Mouse (Mus musculus) heart, postnatal 10 days (tissue): Measurements from ENCODE around the gene Prpf8. TPM values are rescaled to one million over a fixed set of nuclear protein-coding genes. Genes with fewer than 3 reads are reported as not detected.
A peak's percentile ranks its signal among the peaks of the same experiment; 100 is the strongest.
"Not testable (repeated sequence)": the region's sequence is repeated elsewhere in the genome, so short reads cannot be mapped to it uniquely, and the experiment has no call there.

Experiments used
- DNase-seq, 2 experiments: peaks; one replicate each; pipeline ENCODE4 v3.0.0; 2021
- intact Hi-C: fragments of 180-260 bp; cut with DNase I; formaldehyde crosslinking; loops from one replicate; pipeline ENCODE4 v1.15.1; 2025
- total RNA-seq, 2 experiments: library from RNA; stranded (reverse); gene quantifications; 2 replicates each; pipeline ENCODE4 v1.2.3; 2021

Prpf8 gene
- 100 to 1,000 TPM; 103 to 109 TPM for total RNA-seq

DNA sequence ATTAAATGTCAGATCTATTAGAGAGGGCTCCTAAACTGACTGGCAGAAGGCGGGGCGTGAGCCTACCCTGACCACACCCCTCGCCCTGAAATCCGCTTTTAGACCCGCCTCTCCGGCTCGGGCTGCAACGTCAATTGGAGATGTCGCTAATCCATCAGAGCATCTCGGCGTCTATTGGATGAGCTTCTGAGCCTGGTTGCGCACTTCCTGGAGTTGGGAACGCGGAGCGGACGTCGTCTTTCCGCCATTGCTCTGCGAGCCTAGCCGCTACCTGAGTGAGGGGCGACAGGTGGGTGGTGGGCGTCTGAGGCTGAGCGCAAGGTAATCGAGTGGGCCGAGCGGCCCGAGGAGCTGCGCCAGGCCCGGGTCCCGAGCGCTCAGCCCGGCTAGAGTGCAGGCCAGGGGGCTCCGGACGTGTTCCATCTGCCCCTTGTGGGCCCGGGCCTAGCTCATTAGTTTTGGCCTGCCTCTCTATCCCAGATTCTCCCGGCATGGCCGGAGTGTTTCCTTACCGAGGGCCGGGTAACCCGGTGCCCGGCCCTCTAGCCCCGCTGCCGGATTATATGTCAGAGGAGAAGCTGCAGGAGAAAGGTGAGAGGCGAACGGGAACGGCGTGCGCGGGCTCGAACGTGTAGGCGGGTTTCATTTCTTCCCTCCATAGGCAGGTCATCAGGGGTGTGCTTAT, at the start of gene Prpf8:
TSS of gene Prpf8 (plus strand) at position 216 of the 685 bp plus-strand sequence.
- intact Hi-C loops: loop anchor here (1.0 kb wide), 1 partner anchor 18 kb away; no protein-coding TSS in a partner anchor
- DNase-seq: peak; percentile 99

DNA sequence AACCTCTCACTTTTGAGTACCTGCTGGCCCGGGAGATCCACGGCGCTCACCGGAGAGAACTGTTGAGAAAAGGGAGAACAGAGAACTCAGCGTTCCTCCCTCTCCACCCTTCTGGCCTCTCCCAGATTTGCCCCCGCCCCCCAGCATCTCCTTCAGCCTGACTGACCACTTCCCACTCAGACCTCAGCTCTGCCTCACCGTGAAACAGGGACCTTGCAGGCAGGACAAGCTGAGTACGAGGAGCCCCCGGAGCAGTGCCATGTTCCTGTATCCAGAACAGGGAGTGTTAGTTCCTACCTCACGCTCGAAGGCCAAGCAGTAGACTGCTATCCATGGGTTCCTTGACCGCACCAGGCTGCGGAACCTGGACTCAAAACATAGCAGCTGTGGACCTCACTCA, 48.4 kb upstream of the Prpf8 start:
- no peak for DNase-seq
- intact Hi-C loops: no loop called here

GRCm38 (mm10) chr11:75438804-75439203, 47.8 kb upstream of the Prpf8 start:
- intact Hi-C loops: no loop called here

GRCm38 (mm10) chr11:75439363-75439762, 47.3 kb upstream of the Prpf8 start, which contains the start of gene Serpinf2:
TSS of gene Serpinf2 (minus strand) at chr11:75439591.
- no peak for DNase-seq
- intact Hi-C loops: no loop called here

More at GRCm38 (mm10) chr11:75438804-75439203, 47.8 kb upstream of the Prpf8 start:
- no peak for DNase-seq

DNA sequence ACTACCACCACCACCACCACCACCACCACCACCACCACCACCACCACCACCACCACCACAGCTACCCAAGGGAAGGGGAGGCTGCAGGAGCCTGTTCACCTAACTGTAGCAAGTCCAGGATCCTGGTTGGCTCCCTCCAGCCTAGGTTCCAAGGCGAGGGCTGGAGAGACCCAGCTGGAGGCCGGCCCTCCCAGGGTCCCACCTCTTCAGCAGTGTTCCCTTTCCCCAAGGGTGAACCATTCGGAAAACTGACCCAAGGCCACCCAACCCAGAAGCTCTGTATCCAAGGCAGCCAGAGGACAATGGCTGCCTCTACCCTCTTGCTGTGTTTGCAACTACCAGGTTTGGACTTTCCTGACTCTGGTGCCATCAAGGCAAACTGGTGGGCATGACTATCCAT, 46.7 kb upstream of the Prpf8 start:
- DNase-seq: no peak
- intact Hi-C loops: no loop called here

DNA sequence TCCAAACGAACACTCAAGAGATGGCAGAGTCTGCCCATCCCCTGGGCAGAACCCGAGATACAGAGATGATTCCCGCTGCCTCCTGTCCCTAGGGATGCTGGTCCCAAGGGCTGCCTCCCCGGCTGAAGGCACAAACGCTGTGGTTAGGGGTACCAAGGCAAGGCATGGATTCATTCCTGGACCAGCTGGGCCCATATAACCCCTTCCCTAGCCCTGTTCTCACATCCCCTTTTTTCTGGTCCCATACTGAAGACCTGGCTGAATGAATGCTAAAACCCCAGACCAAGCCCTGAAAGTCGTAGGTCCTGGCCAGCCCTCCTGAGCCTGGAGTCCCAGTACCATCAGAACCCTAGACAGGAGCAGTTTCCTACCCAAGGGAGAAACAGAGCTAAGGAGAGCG, 45.6 kb upstream of the Prpf8 start:
- no peak for DNase-seq
- intact Hi-C loops: no loop called here

- intact Hi-C loops: no loop called here
- no peak for DNase-seq
These were observed 45.0 kb upstream of the Prpf8 start for GRCm38 (mm10) chr11:75441601-75442000.

- intact Hi-C loops: no loop called here
- DNase-seq: no peak
These were observed 42.9 kb upstream of the Prpf8 start for GRCm38 (mm10) chr11:75443711-75444110.

DNA sequence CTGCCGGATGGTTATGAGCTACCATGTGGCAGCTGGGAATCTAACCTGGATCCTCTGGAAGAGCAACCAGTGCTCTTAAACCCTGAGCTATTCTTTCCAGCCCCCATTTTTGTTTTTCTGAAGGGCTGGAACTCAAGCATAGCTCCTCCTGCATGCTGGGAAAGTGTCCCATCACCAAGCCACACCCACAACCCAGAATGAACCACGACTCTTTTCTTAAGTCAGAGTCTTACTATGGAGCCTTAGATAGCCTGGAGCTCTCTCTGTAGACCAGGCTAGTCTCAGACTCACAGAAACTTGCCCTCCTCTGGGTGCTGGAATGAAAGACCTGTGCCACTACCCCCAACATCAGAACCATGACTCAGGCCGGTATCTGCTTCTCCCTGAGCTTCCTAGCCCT, 38.0 kb upstream of the Prpf8 start:
- no peak for DNase-seq
- intact Hi-C loops: no loop called here

DNA sequence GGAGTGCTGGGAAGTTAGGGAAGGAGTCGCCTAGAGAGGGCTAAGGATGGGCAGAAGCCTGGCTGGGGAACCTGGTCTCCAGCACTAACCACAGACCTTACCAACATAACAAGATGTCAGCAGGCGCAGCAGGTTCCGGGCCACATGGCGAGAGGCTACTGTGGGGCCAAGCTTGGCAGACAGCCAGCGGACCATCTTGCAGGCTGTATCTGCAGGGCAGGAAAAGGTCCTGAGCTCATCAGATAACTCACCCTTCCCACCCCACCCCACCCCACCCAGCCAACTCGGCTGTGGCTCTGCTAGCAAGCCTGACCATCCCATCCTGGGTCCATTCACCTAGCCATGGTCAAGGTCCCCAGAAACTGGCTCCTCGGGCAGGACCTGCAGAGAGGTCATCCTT, 36.9 kb upstream of the Prpf8 start:
- intact Hi-C loops: no loop called here

DNA sequence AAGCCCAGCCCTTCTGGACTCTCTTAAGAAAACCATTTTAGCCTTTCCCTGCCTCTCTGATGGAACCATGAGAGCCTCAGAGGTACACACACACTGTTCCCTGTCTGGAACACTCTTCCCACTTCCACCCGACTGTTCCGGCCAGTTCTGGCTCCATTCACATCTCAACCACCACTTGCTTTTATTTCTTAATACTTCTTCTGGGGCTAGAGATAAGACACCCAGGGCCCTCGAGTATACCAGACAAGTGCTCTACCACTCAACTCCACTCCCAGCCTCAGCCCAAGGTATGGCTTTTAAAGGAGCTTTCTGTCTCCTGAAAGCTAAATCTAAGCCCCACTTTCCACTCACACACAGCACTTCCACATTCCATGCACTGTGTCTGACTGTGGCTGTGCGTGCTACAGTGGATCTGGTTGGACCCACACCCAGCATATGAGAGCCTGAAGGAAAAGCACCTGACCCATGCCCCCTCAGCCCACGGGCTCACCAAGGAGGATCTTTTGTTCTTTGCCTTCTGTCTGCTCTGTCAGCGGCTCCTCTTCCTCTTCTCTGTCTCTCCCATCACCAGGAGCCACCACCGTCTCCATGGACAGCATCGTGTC, 36.2 kb upstream of the Prpf8 start:
- intact Hi-C loops: no loop called here
- no peak for DNase-seq

More for the DNA sequence above, 36.9 kb upstream of the Prpf8 start:
- no peak for DNase-seq

DNA sequence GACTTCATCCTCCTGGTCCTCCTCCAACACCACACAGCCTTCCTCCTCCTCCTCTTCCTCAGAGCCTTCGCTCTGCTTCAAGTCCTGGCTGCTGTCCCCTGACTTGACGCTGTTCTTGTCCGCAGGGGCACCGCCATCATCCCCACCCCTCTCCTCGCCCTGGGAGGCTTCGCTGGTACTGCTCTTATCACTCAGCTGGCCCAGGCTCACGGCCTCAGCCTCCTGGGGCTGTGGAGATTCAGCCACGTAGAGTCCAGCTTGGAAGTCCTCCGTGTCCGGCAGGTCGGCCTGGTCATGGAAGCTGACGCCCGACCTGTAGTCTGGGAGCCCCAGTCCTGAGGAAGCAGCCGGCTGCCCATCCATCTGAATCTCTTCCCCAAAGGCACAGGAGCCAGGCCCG, 35.7 kb upstream of the Prpf8 start:
- intact Hi-C loops: no loop called here
- no peak for DNase-seq

GRCm38 (mm10) chr11:75452081-75452480, 34.5 kb upstream of the Prpf8 start:
- DNase-seq: no peak
- intact Hi-C loops: no loop called here

DNA sequence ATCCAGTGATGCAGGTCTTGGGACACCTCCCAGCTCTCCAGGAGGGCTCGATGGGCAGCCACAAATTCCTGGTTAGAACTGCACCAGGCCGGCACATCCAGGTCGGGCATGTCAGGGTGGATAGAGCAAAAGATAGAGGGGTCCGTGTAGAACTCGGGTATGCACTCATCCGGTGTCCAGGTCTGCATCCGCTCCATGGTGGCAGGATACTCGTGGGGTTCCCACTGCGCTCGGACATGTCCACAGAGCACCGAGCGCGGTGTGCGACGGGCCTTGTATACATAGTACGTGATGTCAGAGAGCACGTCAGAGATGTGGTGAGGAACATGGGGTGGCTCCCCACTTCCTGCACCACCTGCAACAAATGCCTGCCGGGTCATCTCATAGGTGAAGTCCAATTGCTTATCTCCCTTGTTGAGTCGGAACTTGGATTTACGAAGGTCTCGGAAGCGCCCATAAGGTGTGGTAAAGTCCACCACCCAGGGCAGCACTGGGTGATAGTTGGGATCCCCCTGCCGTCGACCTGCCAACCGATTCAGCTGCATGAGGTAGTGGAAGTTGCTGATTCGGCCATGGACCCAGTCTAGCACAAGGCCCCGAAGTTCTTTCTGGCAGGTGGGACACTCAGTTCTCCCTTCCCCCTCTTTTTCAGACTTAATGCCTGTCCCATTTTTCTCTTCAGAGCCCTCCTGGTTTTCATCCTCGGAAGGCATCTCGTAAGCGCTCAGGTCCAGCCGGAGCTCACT, 33.6 kb upstream of the Prpf8 start:
- DNase-seq: no peak
- intact Hi-C loops: no loop called here

GRCm38 (mm10) chr11:75453991-75454930, 32.4 kb upstream of the Prpf8 start, which contains the start of gene Wdr81:
TSS of gene Wdr81 (minus strand) at chr11:75454717.
- DNase-seq: peak; percentile 92
- intact Hi-C loops: no loop called here

DNA sequence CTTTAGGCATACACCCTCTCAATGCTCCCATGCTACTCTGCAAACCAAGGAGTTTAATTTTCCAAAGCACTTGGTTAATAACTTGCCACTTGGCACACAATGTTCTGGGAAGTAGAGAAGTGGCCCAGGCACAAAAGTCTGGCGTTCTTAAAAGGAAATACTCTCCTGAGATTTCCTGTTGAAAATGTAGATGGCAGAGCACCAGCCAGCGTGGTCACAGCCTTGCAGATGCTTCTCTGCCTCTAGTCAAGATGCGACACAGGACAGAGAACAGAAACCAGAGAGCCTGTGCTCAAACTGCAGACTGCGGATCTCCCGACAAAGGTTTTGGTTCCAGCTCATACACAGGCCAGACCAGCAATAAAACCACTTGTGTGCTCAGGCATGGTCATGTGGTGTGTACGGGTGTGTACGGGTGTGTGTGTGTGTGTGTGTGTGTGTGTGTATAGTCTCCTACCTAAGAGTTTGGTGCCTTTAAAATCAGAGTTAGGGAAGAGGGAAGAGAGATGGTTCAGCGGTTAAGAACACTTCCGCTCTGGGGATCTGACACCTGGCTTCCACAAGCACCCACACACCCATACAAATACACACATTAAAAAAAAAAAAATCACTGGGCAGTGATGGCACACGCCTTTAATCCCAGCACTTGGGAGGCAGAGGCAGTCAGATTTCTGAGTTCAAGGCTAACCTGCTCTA, 31.4 kb upstream of the Prpf8 start:
- intact Hi-C loops: no loop called here
- DNase-seq: no peak

DNA sequence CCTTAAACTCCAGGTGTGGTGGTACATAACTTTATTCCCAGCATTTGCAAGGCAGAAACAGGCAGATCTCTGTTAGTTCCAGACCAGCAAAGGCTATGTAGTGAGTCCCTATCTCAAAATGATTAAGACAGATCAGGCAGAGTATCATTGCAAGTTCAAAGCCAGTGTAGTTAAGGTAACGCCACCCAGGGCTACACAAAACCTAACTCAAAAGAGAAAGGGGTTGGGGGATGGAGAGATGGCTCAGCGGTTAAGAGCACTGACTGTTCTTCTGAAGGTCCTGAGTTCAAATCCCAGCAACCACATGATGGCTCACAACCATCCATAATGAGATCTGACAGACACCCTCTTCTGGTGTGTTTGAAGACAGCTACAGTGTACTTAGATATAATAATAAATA, 30.6 kb upstream of the Prpf8 start:
- DNase-seq, intact Hi-C loops: not testable (repeated sequence)

GRCm38 (mm10) chr11:75456440-75456871, 30.2 kb upstream of the Prpf8 start:
- no peak for DNase-seq
- intact Hi-C loops: no loop called here

GRCm38 (mm10) chr11:75458169-75458568, 28.4 kb upstream of the Prpf8 start:
- intact Hi-C loops: loop anchor here (2.0 kb wide), 1 partner anchor 55 kb away; no protein-coding TSS in a partner anchor
- DNase-seq: peak; percentile 42 to 65

DNA sequence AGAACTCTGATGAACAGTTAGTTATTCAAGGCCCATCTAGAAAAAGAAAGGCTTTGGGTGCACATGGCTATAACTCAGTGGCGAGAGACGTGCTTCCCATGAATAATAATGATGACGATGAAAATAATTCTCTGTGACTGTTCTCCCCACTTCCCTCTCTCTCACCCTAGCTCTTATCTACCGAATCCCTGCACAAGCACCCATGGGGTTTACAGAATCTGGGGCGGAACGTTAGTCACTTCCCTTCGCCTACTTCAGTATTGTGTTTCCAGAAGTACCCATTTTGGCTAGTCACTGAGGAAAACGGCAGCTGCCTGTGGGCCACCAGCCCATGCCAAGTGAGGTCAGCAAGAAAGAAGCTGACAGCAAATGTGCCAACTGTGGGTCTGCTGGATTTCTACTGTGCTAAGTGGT, 28.0 kb upstream of the Prpf8 start:
- intact Hi-C loops: loop anchor here (2.0 kb wide), 1 partner anchor 56 kb away; no protein-coding TSS in a partner anchor
- DNase-seq: peak; percentile 42 to 53
